Mouse (Mus musculus) CH12.LX (cell line): ENCODE measurements at regions not wholly inside any gene's neighbourhood (a gene's known extent, or its start where the extent isn't known, plus 50 kb on each side); places are given as distances from the start of the nearest gene placed in this dataset.

Experiments used
- JUND ChIP-seq: conservative IDR thresholded peaks from 2 replicates; pipeline ENCODE4 v1.6.1; 2011; ENCODE audit warnings: low read depth, low read length, improper control_type of control experiment
- POLR2A ChIP-seq: IDR thresholded peaks from 2 replicates; pipeline ENCODE4 v1.6.1; 2011; ENCODE audit warnings: low read depth, mild to moderate bottlenecking, improper control_type of control experiment, low read length
- RAD21 ChIP-seq: IDR thresholded peaks from 2 replicates; pipeline ENCODE4 v1.6.1; 2011; ENCODE audit warnings: low read depth, mild to moderate bottlenecking, low read length, improper control_type of control experiment, moderate library complexity
- USF1 ChIP-seq: IDR thresholded peaks from 2 replicates; pipeline ENCODE4 v1.6.1; 2014; ENCODE audit warnings: low read depth, mild to moderate bottlenecking, inconsistent platforms, low read length, improper control_type of control experiment

GRCm38 (mm10) chr5:50636539-50636938 is 577.7 kb upstream of the Adgra3 start:
- TF ChIP-seq RAD21 (no peak), POLR2A (no peak), USF1 (no peak), JUND (no peak)
